Mouse (Mus musculus): Measurements from ENCODE around the gene Ruvbl1.

The Ruvbl1 gene

GRCm38 (mm10) chr6:88544644-88545396 is 79.6 kb downstream of the Ruvbl1 start:
- no peak for DNase-seq (ENCODE audit: low read depth, low spot score)

- no peak for DNase-seq (ENCODE audit: low read depth, low spot score)
These were observed 80.2 kb downstream of the Ruvbl1 start for GRCm38 (mm10) chr6:88545397-88545790.

All from retina, adult 2 months (tissue).